Mouse (Mus musculus) thymus, postnatal 14 days (tissue): ENCODE data around the gene Taok3.
"Not testable (repeated sequence)": the region's sequence is repeated elsewhere in the genome, so short reads cannot be mapped to it uniquely, and the experiment has no call there.

Experiments used
- DNase-seq: peaks from one replicate; pipeline ENCODE4 v3.0.0; 2021

The Taok3 gene

GRCm38 (mm10) chr5:117269395-117269794 is 149.5 kb downstream of the Taok3 start:
- no peak for DNase-seq

- no peak for DNase-seq
Measured at GRCm38 (mm10) chr5:117271945-117272344, 152.0 kb downstream of the Taok3 start.

- peak; percentile 20 for DNase-seq
Measured at GRCm38 (mm10) chr5:117274817-117275216, 154.9 kb downstream of the Taok3 start.

GRCm38 (mm10) chr5:117277784-117278183 is 157.9 kb downstream of the Taok3 start:
- DNase-seq: no peak

- no peak for DNase-seq
Measured at GRCm38 (mm10) chr5:117278809-117279668, 159.1 kb downstream of the Taok3 start.

GRCm38 (mm10) chr5:117279669-117280050 is 159.7 kb downstream of the Taok3 start:
- no peak for DNase-seq

- DNase-seq: no peak
Measured at GRCm38 (mm10) chr5:117281536-117281935, 161.6 kb downstream of the Taok3 start.

- DNase-seq: no peak
Measured at GRCm38 (mm10) chr5:117282360-117282759, 162.4 kb downstream of the Taok3 start.

GRCm38 (mm10) chr5:117284029-117284428 is 164.1 kb downstream of the Taok3 start:
- no peak for DNase-seq

- DNase-seq: no peak
Measured at GRCm38 (mm10) chr5:117284682-117285081, 164.8 kb downstream of the Taok3 start.

GRCm38 (mm10) chr5:117285266-117285665 is 165.3 kb downstream of the Taok3 start:
- no peak for DNase-seq

GRCm38 (mm10) chr5:117286286-117286685 is 166.4 kb downstream of the Taok3 start:
- no peak for DNase-seq

- peak; percentile 96 for DNase-seq
Measured at GRCm38 (mm10) chr5:117286831-117287822, 167.2 kb downstream of the Taok3 start, which contains the start of gene Pebp1. Gene Pebp1 (minus strand): TSS chr5:117287625.

GRCm38 (mm10) chr5:117289646-117290045 is 169.7 kb downstream of the Taok3 start:
- no peak for DNase-seq

GRCm38 (mm10) chr5:117290081-117290480 is 170.2 kb downstream of the Taok3 start:
- DNase-seq: no peak

- DNase-seq: no peak
Measured at GRCm38 (mm10) chr5:117291312-117291711, 171.4 kb downstream of the Taok3 start.

- DNase-seq: no peak
Measured at GRCm38 (mm10) chr5:117292547-117292946, 172.6 kb downstream of the Taok3 start.

- not testable (repeated sequence) for DNase-seq
Measured at GRCm38 (mm10) chr5:117293776-117294175, 173.8 kb downstream of the Taok3 start.

GRCm38 (mm10) chr5:117295011-117295410 is 175.1 kb downstream of the Taok3 start:
- DNase-seq: no peak

- DNase-seq: no peak
Measured at GRCm38 (mm10) chr5:117302899-117303298, 183.0 kb downstream of the Taok3 start.

GRCm38 (mm10) chr5:117303691-117304579 is 184.0 kb downstream of the Taok3 start:
- DNase-seq: no peak

GRCm38 (mm10) chr5:117304947-117305346 is 185.0 kb downstream of the Taok3 start:
- DNase-seq: peak; percentile 70
